Mouse (Mus musculus): ENCODE results near the gene Ttll5.

DNA sequence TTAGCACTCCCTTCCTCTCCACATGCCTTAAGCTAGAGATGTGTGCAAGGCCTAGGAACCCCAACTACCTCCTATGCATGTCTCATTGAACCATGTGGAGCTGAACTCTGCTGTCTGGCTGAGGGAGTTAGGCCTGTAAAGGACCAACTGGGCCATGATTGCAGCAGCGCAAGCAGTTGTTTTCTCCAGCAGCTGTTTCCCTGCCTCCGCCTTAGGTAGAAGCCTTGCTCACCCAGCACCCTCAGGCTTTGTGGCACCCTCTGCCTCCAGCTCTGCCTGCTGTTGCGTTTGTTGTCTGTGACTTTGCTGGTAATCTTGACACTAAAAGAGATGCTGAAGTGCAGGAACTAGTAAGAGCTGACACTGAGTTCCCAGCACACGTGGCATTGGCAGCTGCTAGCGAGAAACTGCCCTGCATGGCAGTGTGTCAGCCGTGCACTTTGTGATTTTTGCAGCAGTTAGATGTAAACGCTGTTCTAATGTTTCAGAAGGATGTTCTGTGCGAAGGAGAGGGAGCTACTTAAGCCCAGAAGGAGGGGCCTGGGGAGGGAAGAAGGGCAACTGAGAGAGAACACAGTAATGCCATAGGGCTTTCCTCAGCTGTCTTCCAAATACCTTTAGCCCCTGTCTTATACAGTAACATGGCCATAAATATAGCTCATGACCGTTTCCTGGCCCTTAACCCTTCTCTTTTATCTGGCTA is 198.0 kb downstream of the Ttll5 start:
- TF ChIP-seq EP300 (IDR thresholded peaks at IDR 0.05; ENCODE audit: low read depth) (no peak), CTCF (IDR thresholded peaks at IDR 0.05; ENCODE audit: low read depth) (no peak)

Data from heart, postnatal 0 days (tissue).